Mouse (Mus musculus): ENCODE results near the gene Map3k13.

DNA sequence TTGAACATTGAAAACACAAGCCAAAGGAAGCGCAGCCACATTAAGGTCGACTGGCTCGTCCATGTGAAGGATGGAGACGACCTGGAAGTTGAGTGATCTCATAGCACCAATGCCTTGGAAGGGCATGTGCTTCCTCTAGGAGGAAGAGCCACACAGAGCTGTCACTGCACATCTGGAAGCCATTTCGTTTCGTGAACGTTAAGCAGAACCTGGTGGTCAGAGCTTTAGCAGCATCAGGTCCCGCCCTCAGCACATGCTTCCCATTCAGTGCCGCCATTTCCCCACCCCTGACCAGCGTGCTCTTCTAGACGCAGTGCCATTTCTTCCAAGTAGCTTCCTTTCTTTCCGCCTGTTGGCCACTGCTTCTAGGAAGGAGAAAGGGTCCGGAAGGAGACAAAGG is 134.3 kb downstream of the Map3k13 start:
- TF ChIP-seq POLR2A (IDR thresholded peaks at IDR 0.05; ENCODE audit: control insufficient read depth, extremely low read depth, insufficient read depth, low read length, poor library complexity): no peak
- TF ChIP-seq CTCF (IDR thresholded peaks at IDR 0.05; ENCODE audit: borderline replicate concordance, control insufficient read depth, extremely low read depth, insufficient read depth, low read length, poor library complexity): no peak
